Mouse (Mus musculus) C2C12 (cell line): ENCODE measurements around the gene Hs3st4. TPM values are rescaled to one million over a fixed set of nuclear protein-coding genes. Genes with fewer than 3 reads are reported as not detected.

Experiments used
- H3K27me3 ChIP-seq: one replicate; pipeline ENCODE4 v1.6.1; 2011; ENCODE audit not compliant: control insufficient read depth, insufficient read depth, insufficient read length
- H3K36me3 ChIP-seq: one replicate; pipeline ENCODE4 v1.6.1; 2011; ENCODE audit not compliant: control insufficient read depth, insufficient read depth
- H3K4me3 ChIP-seq: one replicate; pipeline ENCODE4 v1.5.1; 2011; ENCODE audit warnings: mild to moderate bottlenecking, control low read depth; ENCODE audit not compliant: poor library complexity, insufficient read depth, severe bottlenecking
- H3K79me2 ChIP-seq: one replicate; pipeline ENCODE4 v1.6.1; 2011; ENCODE audit not compliant: control insufficient read depth, insufficient read depth
- H3K79me3 ChIP-seq: one replicate; pipeline ENCODE4 v1.6.1; 2011; ENCODE audit warnings: low read depth, control low read depth
- H3ac ChIP-seq: one replicate; pipeline ENCODE3; 2011; ENCODE audit warnings: low read depth; ENCODE audit not compliant: control insufficient read depth, insufficient read length
- CEBPB ChIP-seq: IDR thresholded peaks from one replicate; pipeline ENCODE4 v1.6.1; 2011; ENCODE audit warnings: low read depth, mild to moderate bottlenecking, control low read depth, moderate library complexity
- CTCF ChIP-seq: IDR thresholded peaks from one replicate; pipeline ENCODE4 v1.5.1; 2011; ENCODE audit not compliant: control insufficient read depth, insufficient read depth, insufficient read length
- FOSL1 ChIP-seq: IDR thresholded peaks from one replicate; pipeline ENCODE4 v1.8.0; 2011; ENCODE audit warnings: mild to moderate bottlenecking, low read length; ENCODE audit not compliant: poor library complexity, insufficient read depth, severe bottlenecking
- MAX ChIP-seq: IDR thresholded peaks from one replicate; pipeline ENCODE4 v1.6.1; 2011; ENCODE audit warnings: mild to moderate bottlenecking, control low read depth
- MYOD1 ChIP-seq: IDR thresholded peaks from one replicate; pipeline ENCODE4 v1.6.1; 2011; ENCODE audit warnings: low read depth; ENCODE audit not compliant: control insufficient read depth, insufficient read length
- MYOG ChIP-seq: IDR thresholded peaks from one replicate; pipeline ENCODE4 v1.6.1; 2011; ENCODE audit not compliant: control insufficient read depth, insufficient read length; ENCODE audit errors: extremely low read depth
- USF1 ChIP-seq: IDR thresholded peaks from one replicate; pipeline ENCODE4 v1.6.1; 2011; ENCODE audit warnings: low read depth, mild to moderate bottlenecking, control low read depth, moderate library complexity
- polyA plus RNA-seq: library from polyadenylated mRNA; unstranded; fragments of >200 nt; fragmentation: generic; extraction: Trizol; gene quantifications from one replicate; pipeline ENCODE4 v1.2.1, GENCODE M21; 2012; ENCODE audit warnings: missing spikeins

Hs3st4 gene
- polyA plus RNA-seq, 1 experiment: not detected

- TF ChIP-seq MYOD1 (no peak), FOSL1 (no peak), CTCF (no peak), CEBPB (no peak), USF1 (no peak), MAX (no peak), MYOG (no peak)
- H3K36me3 ChIP-seq: no peaks in the 10 kb centered on the region
- no peak overlapping the region for H3K4me3 ChIP-seq
- H3K79me2 ChIP-seq: no peaks in the 10 kb centered on the region
- no peaks in the 10 kb centered on the region for H3K27me3 ChIP-seq
- H3K79me3 ChIP-seq: no peaks in the 10 kb centered on the region
- no peak overlapping the region for H3ac ChIP-seq
These were observed 189.3 kb downstream of the Hs3st4 start for GRCm38 (mm10) chr7:124171992-124172391.

DNA sequence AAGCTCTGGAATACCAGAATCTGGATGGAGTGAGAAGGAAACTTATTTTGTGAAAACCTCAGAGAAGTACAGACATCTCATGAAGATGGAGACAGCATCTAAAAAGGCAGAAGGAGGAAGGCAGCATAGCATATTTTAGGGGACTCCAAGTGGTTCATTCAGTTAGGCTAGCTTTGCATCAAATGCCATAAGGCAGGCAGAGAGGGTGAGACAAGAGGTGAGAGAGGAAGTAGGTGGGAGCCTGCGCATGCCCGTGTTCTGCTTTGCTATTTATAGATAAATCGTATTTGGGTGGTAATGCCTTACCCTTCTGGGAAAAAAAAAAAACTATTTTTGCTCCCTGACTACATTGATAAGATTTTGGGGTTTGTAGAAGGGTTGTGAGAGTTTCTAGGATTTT lies 198.3 kb downstream of the Hs3st4 start:
- no peaks in the 10 kb centered on the region for H3K79me3 ChIP-seq
- no peaks in the 10 kb centered on the region for H3K36me3 ChIP-seq
- TF ChIP-seq CEBPB (no peak), MAX (no peak), USF1 (no peak), MYOD1 (no peak), MYOG (no peak), FOSL1 (no peak), CTCF (no peak)
- H3K79me2 ChIP-seq: no peaks in the 10 kb centered on the region
- no peak overlapping the region for H3ac ChIP-seq
- no peak overlapping the region for H3K4me3 ChIP-seq
- no peaks in the 10 kb centered on the region for H3K27me3 ChIP-seq

GRCm38 (mm10) chr7:124184693-124185092 lies 202.0 kb downstream of the Hs3st4 start:
- H3K27me3 ChIP-seq: no peaks in the 10 kb centered on the region
- TF ChIP-seq MAX (no peak), FOSL1 (no peak), CTCF (no peak), MYOG (no peak), USF1 (no peak), CEBPB (no peak), MYOD1 (no peak)
- no peak overlapping the region for H3ac ChIP-seq
- H3K4me3 ChIP-seq: no peak overlapping the region
- no peaks in the 10 kb centered on the region for H3K79me3 ChIP-seq
- no peaks in the 10 kb centered on the region for H3K36me3 ChIP-seq
- no peaks in the 10 kb centered on the region for H3K79me2 ChIP-seq

DNA sequence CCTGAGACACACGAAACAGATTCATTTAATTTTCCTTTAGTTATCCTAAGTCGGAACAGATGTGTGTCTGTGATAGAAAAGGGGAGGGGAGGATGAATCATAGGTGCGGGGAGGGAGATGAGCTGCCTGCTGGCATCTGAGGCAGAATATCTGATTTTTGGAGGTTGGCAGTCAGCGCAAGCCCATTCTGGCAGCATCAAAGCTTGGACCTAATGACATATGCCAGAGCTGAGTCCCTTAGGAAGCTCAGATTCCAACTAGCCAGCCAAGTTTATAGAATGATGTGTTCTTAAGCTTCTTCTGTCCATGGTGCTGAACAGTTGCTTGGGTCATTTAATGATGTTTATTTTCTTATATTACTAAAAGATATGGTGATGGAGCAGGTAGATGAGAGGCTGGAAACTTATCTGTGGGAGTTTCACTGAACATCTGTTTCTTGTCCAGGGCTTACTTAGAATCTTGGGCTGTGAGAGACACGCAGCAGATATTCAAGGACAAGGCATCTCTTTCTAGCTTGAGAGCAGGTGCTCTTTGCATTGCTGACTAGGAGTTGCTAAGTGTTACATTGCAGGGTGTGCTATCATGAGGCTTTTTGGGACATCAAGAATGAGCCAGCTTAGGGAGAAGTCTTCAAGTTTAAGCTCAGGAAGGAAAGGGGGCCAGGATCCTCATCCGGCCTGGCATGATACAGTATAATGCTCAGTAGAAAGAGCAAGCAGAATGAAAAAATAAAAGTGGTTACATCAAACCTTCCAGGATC lies 216.3 kb downstream of the Hs3st4 start:
- Histone ChIP-seq H3K27me3 (no peaks in the 10 kb centered on the region), H3K4me3 (no peak overlapping the region), H3ac (no peak overlapping the region), H3K79me2 (no peaks in the 10 kb centered on the region), H3K79me3 (no peaks in the 10 kb centered on the region), H3K36me3 (no peaks in the 10 kb centered on the region)
- TF ChIP-seq MYOG: no peak

- Histone ChIP-seq H3ac (no peak overlapping the region), H3K79me2 (no peaks in the 10 kb centered on the region), H3K36me3 (no peaks in the 10 kb centered on the region), H3K4me3 (no peak overlapping the region), H3K27me3 (no peaks in the 10 kb centered on the region), H3K79me3 (no peaks in the 10 kb centered on the region)
- no peak for TF ChIP-seq MYOD1
- TF ChIP-seq MAX: no peak
- no peak for TF ChIP-seq CTCF
- TF ChIP-seq CEBPB: no peak
- no peak for TF ChIP-seq MYOG
- no peak for TF ChIP-seq USF1
- no peak for TF ChIP-seq FOSL1
These were observed 234.3 kb downstream of the Hs3st4 start for GRCm38 (mm10) chr7:124216921-124217320.

DNA sequence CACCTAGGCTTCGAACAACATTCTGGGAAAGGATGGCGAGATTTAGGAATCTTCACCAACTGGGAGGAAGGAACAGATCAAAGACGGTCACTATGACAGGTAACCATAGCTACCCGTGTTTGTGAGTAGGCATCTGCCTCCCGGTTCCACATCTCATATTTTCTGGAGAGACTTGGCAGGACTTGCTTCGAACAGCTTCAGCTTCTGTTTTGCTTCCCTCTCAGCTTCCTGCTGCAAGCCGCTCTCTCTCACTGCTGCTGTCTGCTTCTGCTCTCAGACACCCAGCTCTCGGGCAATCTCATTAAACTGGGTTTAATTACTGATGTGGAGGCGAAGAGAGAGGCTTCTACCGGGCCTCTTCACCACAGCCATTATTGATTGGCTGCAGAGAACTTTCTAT lies 237.9 kb downstream of the Hs3st4 start:
- no peak overlapping the region for H3ac ChIP-seq
- no peaks in the 10 kb centered on the region for H3K79me2 ChIP-seq
- H3K36me3 ChIP-seq: no peaks in the 10 kb centered on the region
- no peaks in the 10 kb centered on the region for H3K27me3 ChIP-seq
- no peaks in the 10 kb centered on the region for H3K79me3 ChIP-seq
- H3K4me3 ChIP-seq: no peak overlapping the region
- no peak for TF ChIP-seq MYOD1
- no peak for TF ChIP-seq USF1
- no peak for TF ChIP-seq MYOG
- TF ChIP-seq FOSL1: no peak
- TF ChIP-seq CTCF: no peak
- TF ChIP-seq MAX: no peak
- no peak for TF ChIP-seq CEBPB
